Mouse (Mus musculus) left cerebral cortex, adult 11 months (tissue): Measurements from ENCODE around the gene 2310034G01Rik.

Experiments used
- DNase-seq: peaks from one replicate; pipeline ENCODE4 v3.0.0; 2022; ENCODE audit warnings: low spot score

2310034G01Rik gene

DNA sequence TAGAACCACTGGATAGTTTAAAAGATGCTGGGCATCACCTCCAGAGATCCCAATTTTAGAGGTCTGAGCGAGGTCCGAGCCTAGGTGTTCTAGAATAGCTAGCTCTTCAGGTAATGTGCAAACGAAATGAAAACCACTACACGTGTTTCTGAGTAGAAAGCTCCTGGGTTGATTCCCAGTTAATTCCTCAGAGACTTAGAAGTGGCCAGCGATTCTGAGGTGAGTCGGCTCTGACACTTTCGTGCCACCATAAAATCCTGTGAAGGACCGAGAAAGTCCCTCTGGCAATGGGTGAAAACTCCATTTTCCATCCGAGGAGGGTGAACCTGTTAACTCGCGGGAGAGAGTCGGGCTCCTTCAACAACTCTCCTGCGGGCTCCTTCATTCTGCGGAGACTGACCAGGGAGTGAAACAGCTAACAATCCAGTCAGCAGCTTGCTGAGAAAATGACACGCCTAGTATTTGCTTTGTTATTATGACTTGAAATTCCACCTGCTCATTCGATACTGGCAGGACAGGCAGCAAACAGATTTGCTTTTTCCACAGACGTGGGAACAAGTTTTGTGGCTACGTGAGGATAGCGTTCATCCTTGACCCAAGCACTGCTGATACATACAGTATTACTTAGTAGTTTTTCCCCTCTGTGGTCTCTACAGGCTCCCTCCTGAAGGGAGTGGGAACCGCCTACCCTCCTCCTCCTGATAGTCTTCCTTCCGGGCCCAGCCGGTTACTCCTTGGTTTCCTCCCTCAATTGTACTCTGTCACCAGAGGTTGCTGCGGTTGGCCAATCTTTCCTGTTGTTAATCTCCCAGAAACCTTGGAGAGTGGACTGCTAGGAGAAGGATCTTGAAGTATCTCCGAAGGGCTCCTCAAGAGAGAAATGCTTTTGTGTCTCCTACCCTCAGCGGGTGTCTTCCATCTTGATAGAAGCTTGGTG is 7.5 kb upstream of the 2310034G01Rik start:
- no peak for DNase-seq

DNA sequence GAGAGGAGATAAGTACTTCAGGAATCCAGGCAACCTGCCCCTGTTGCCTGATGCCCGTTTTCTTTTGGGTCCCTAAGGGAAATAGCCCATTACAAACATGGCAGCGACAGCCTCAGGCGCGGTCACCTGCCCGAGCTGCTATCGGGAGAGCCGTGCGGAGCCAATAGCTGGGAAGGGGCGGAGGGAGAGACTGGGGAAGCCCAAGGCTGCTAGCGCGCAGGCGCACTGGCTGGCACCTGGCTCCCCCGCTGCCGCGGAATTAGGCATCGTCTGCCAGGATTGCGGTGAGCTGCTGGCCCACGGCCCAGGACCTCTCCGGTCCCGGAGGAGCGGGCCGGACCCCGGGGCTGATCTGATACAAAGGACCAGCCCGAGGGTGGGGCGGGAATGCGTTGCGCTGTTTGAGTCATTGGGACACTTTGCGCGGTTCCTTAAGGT is 6.6 kb upstream of the 2310034G01Rik start:
- DNase-seq: peak; percentile 85

- DNase-seq: no peak
Measured at GRCm38 (mm10) chr19:46349550-46349949, 552 bp downstream of the 2310034G01Rik start.

GRCm38 (mm10) chr19:46348761-46349458 is 1.2 kb downstream of the 2310034G01Rik start:
- DNase-seq: peak; percentile 88

GRCm38 (mm10) chr19:46347936-46348668 is 2.0 kb downstream of the 2310034G01Rik start:
- DNase-seq: no peak

GRCm38 (mm10) chr19:46347146-46347545 is 3.0 kb downstream of the 2310034G01Rik start:
- DNase-seq: no peak

GRCm38 (mm10) chr19:46344710-46345419 is 5.2 kb downstream of the 2310034G01Rik start:
- no peak for DNase-seq

DNA sequence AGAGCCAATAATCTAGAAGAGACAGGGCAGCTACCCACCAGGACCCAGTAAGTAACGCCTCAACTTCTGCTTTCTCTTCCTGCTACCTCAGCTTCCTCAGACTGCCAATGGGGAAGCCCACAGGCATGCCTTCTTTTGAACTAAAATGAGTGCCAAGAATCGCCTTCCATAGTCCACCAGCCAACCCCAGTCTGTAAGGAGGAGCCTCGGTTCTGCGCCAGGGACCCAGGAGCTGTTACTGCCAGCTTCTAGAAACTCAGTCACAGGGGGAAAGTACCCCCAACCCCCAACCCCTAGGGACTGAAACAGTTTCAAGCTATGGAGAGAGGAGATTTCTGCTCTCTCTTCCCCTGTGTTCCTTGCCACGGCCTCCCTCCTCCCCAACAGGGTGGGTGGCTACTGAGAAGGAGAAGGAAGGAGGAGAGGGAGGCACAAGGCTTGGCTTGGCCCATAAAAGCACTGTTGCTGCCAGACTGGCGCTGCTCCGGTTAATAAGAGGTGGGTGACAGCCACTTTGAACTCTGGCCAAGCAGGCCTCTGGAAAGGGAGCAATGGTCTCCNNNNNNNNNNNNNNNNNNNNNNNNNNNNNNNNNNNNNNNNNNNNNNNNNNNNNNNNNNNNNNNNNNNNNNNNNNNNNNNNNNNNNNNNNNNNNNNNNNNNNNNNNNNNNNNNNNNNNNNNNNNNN is 10.7 kb downstream of the 2310034G01Rik start:
- no peak for DNase-seq

GRCm38 (mm10) chr19:46338942-46339286 is 11.2 kb downstream of the 2310034G01Rik start:
- DNase-seq: no peak

DNA sequence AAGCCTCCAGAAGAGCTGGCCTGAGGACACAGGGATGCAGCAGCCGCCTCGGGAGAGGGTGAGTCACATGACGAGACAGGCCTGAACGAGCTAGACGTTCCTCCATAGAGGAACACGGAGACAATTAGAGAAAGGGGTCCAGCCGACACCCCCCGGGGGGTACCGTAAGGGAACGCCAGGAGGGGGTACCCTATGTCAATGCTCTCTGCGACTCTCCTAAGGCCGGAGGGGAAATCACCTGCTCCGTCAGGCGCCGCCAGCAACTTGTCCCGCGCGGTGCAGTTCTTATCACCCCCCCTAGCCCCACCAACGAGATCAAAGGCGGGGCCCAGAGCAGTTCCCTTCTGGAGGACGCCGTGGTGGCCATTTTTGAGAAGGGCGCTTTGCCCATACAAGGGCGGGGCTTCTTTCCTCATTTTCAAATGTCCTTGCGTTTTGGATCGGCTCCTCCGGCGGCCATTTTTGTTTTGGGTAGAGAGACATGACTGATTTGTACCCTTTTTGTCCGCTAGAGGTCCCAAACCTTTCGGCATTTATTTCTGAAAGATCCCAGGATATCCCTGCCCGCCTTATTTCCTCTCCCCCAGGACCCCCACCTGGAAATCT is 11.7 kb downstream of the 2310034G01Rik start, which contains the start of gene Cuedc2:
TSS of gene Cuedc2 (minus strand) at position 372 of the 606 bp plus-strand sequence.
- peak; percentile 94 for DNase-seq

- no peak for DNase-seq
Measured at GRCm38 (mm10) chr19:46337719-46338330, 12.3 kb downstream of the 2310034G01Rik start.

GRCm38 (mm10) chr19:46333906-46334305 is 16.2 kb downstream of the 2310034G01Rik start:
- no peak for DNase-seq

DNA sequence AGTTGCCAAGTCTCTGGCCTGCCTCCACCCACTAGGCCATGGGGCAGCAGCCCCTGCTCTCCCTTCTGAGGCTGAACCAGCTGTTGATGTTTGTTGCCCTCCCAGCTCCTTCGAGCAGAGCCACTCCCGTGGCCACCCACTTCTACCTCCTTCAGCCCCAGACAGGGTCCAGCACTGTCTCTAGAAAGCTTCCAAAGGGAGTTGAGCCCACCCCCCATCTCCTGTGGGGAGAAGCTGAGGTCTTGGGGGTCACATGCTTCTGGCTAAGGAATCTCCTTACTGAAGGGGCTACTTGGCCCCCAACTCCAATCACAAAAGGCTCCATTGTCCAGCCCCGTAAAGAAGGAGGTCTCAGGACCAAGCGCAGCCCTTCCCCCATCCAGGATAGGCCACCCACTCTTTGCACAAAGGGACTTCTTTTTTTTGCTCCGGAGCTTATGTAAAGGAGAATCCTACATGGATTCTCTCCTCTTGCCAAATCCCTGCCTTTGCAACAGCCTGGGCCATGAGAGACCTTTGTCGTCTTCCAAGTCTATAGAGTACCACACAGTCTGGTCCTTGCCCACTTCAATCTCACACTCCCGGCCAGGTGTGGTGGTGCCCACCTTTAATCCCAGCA is 17.3 kb downstream of the 2310034G01Rik start:
- no peak for DNase-seq

GRCm38 (mm10) chr19:46331936-46332335 is 18.2 kb downstream of the 2310034G01Rik start:
- DNase-seq: no peak

- DNase-seq: no peak
Measured at GRCm38 (mm10) chr19:46331326-46331725, 18.8 kb downstream of the 2310034G01Rik start.

- DNase-seq: no peak
Measured at GRCm38 (mm10) chr19:46330696-46331095, 19.4 kb downstream of the 2310034G01Rik start.

DNA sequence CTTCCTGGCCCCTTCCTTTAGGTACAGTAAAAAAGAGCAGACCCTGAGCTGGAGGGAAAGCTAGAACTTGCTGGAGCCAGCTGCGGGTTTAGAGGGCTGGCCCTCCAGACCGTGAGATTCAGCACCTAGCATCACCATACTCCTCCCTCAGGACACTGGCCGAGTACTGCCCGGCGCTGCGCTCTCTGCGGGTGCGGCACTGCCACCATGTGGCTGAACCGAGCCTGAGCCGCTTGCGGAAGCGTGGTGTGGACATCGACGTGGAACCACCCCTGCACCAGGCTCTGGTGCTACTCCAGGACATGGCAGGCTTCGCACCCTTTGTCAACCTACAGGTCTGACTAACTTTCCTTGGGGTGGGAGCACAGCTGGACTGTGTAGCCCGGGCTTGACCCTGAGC is 20.2 kb downstream of the 2310034G01Rik start:
- DNase-seq: no peak

DNA sequence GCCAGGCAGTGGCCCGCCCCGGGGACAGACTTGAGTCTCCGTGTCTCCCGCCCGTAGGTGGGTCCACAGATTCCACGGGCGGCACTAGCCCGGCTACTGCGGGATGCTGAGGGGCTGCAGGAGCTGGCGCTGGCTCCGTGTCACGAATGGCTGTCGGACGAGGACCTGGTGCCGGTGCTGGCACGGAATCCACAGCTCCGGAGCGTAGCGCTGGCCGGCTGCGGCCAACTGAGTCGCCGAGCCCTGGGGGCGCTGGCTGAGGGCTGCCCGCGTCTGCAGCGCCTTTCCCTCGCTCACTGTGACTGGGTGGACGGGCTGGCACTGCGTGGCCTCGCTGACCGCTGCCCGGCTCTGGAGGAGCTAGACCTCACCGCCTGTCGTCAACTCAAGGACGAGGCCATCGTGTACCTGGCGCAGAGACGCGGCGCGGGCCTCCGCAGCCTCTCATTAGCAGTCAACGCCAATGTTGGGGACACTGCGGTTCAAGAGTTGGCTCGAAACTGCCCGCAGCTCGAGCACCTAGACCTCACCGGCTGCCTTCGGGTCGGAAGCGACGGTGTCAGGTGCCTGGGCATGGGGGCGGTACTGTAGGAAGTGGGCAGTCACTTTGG is 21.0 kb downstream of the 2310034G01Rik start:
- DNase-seq: no peak
